Mouse (Mus musculus): ENCODE measurements around the gene Zfp672.

DNA sequence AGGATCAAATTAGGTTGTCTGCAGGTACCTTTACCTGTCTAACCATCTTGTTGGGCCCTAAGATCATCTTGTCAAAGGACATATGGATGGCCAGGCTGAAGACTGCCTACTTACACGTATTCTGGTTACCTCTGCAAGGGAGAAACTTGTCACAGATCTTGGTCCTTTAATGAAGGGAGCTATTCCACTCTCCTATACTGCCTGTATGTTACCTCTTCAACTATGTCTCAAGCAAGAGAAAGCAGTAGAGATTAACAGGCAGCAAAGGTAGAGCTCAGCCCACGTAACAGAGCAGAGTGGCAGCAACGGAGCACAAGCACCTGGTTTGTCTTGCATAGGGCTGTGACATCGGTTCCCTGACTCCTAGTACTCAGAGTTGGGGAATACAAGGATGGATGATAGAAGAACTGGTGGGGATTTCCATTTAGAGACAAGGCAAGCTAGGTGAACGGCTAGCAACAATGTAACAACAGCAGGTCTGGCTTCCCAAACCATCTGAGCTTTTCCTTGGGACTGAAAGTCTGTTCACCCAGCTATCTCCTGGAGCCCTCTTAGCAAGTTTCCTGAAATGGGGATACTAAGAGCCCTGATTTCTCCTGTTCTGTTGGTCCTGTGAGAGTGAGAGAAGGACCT lies 14.5 kb downstream of the Zfp672 start:
- TF ChIP-seq CTCF (IDR thresholded peaks at IDR 0.05; ENCODE audit: borderline replicate concordance, insufficient read depth, low read length) = no peak
- TF ChIP-seq POLR2A (IDR thresholded peaks at IDR 0.05; ENCODE audit: low read depth, low read length) = 0 out of 2 replicates have a peak, but pooled peaks have one; percentile 12

All from embryonic fibroblast, embryonic 13.5 days (primary cell).